Mouse (Mus musculus): ENCODE data around the gene Slc7a5.

DNA sequence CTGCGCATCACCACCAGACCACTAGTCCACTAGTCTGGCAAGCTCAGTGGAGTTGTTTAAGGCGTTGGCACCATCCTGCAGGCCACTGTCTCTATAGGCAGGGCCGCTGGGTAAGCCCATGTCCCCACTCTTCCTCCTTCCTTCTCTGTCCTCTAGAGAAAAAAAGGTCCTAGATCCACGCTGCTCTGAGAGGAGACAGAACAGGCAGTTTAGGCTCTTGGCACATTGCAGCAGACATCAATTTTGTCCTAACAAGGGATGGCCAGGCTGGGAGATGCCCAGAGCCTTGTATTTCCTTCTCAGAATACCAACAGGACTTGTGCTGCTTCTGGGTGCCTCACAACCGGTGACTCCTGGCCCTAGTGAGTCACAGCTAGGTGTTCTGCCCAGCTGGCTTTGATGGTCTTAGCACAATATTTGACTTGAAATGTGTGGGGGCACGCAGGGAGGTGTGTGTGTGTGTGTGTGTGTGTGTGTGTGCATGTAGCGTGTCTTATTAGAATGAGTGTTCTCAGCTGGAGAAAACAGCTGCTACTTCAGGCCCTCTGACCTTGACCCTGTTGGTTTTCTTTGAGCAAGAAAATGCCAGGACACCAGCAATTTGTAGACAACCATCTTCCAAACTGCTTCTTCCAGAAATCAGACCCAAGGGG lies 29.5 kb downstream of the Slc7a5 start:
- TF ChIP-seq CTCF (IDR thresholded peaks at IDR 0.05; ENCODE audit: low read depth) (no peak), EP300 (IDR thresholded peaks at IDR 0.05; ENCODE audit: low read depth) (no peak)

All from liver, postnatal 0 days (tissue).